Mouse (Mus musculus) lung, adult 2 months (tissue): ENCODE data around the gene Olfr1282.

Experiments
- CTCF ChIP-seq: fragments of 200-500 bp; IDR thresholded peaks from 2 replicates; pipeline ENCODE4 v1.5.1; 2011; ENCODE audit warnings: mild to moderate bottlenecking, low read length, control low read depth; ENCODE audit not compliant: insufficient read depth
- POLR2A ChIP-seq: fragments of 200-500 bp; IDR thresholded peaks from 2 replicates; pipeline ENCODE4 v1.6.1; 2011; ENCODE audit warnings: low read depth, mild to moderate bottlenecking, control low read depth, low read length, borderline replicate concordance; ENCODE audit errors: extremely low read depth

DNA sequence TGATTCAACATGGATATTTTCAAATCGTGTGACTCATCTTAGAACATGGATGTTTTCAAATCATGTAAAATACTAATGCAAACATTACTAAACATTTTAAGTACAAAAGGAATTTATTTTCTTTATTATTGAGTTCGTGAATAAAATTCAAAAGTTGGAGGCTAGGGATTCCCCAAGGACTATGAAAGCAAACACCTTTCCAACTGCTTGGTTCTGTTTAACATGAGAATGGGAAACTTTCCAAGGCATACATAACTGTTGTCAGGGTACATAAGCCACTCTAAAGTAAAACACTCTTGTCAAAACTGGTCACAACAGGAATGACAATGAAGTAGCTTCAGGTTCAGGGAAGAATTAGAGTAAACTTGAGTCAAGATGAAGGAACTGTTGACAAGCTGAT, 9.7 kb downstream of the Olfr1282 start, which contains the start of gene Olfr1281:
- TF ChIP-seq CTCF: no peak
- no peak for TF ChIP-seq POLR2A
